Mouse (Mus musculus): ENCODE results near the gene Gm10295. TPM values are rescaled to one million over a fixed set of nuclear protein-coding genes. Genes with fewer than 3 reads are reported as not detected.

The Gm10295 gene
- polyA plus RNA-seq, 1 experiment, result not detected

GRCm38 (mm10) chr7:71308051-71308450 is 43.2 kb downstream of the Gm10295 start:
- no peak overlapping the region for H3K4me3 ChIP-seq (ENCODE audit: insufficient read depth, poor library complexity, severe bottlenecking)
- H3K36me3 ChIP-seq (ENCODE audit: control insufficient read depth, insufficient read depth), result no peaks in the 10 kb centered on the region
- TF ChIP-seq MAX (IDR thresholded peaks at IDR 0.05) (no peak), CTCF (IDR thresholded peaks at IDR 0.05; ENCODE audit: control insufficient read depth, insufficient read depth, insufficient read length) (no peak), MYOG (IDR thresholded peaks at IDR 0.05; ENCODE audit: control insufficient read depth, extremely low read depth, insufficient read length) (no peak), MYOD1 (IDR thresholded peaks at IDR 0.05; ENCODE audit: control insufficient read depth, insufficient read length, low read depth) (no peak), CEBPB (IDR thresholded peaks at IDR 0.05; ENCODE audit: low read depth) (no peak)
- H3K79me3 ChIP-seq (ENCODE audit: low read depth), result no peaks in the 10 kb centered on the region
- H3K79me2 ChIP-seq (ENCODE audit: control insufficient read depth, insufficient read depth), result no peaks in the 10 kb centered on the region
- no peaks in the 10 kb centered on the region for H3K27me3 ChIP-seq (ENCODE audit: control insufficient read depth, insufficient read depth, insufficient read length)
- H3ac ChIP-seq (ENCODE audit: control insufficient read depth, insufficient read length, low read depth), result no peak overlapping the region

DNA sequence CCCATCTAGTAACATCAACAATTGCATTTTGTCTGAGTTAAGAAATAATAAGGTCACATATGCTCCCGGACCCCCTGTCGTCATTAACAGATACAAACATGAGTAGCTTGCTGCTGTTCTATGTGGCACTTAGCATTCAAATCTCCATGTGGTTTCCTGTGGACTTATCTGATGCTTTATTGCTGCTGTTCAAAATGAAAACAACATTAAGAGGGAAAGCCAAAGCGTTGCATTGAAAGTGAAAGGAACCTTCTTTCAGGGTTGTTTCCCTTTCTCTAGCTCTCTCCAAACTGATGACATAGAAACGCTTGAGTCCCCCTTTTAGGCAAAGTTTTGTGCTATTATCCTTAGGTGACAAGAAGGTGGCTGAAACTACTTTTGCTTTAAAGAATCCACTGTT is 48.6 kb downstream of the Gm10295 start:
- Histone ChIP-seq H3K4me3 (ENCODE audit: insufficient read depth, poor library complexity, severe bottlenecking) (no peak overlapping the region), H3K79me2 (ENCODE audit: control insufficient read depth, insufficient read depth) (no peaks in the 10 kb centered on the region), H3K79me3 (ENCODE audit: low read depth) (no peaks in the 10 kb centered on the region), H3K27me3 (ENCODE audit: control insufficient read depth, insufficient read depth, insufficient read length) (no peaks in the 10 kb centered on the region), H3ac (ENCODE audit: control insufficient read depth, insufficient read length, low read depth) (no peak overlapping the region), H3K36me3 (ENCODE audit: control insufficient read depth, insufficient read depth) (no peaks in the 10 kb centered on the region)
- TF ChIP-seq FOSL1 (IDR thresholded peaks at IDR 0.05; ENCODE audit: insufficient read depth, low read length, poor library complexity, severe bottlenecking), result no peak
- TF ChIP-seq USF1 (IDR thresholded peaks at IDR 0.05; ENCODE audit: low read depth), result no peak
- no peak for TF ChIP-seq CTCF (IDR thresholded peaks at IDR 0.05; ENCODE audit: control insufficient read depth, insufficient read depth, insufficient read length)
- TF ChIP-seq MAX (IDR thresholded peaks at IDR 0.05), result no peak
- no peak for TF ChIP-seq MYOD1 (IDR thresholded peaks at IDR 0.05; ENCODE audit: control insufficient read depth, insufficient read length, low read depth)
- no peak for TF ChIP-seq MYOG (IDR thresholded peaks at IDR 0.05; ENCODE audit: control insufficient read depth, extremely low read depth, insufficient read length)
- no peak for TF ChIP-seq CEBPB (IDR thresholded peaks at IDR 0.05; ENCODE audit: low read depth)
